Mouse (Mus musculus) G1E (cell line): Measurements from ENCODE around the gene Hsp90b1.

Source experiments
- CTCF ChIP-seq: IDR thresholded peaks from 2 replicates; pipeline ENCODE4 v1.5.1; 2012; ENCODE audit warnings: low read depth, low read length, inconsistent platforms, mixed read lengths
- TAL1 ChIP-seq: conservative IDR thresholded peaks from 2 replicates; pipeline ENCODE4 v1.6.1; 2012; ENCODE audit warnings: low read depth, low read length, inconsistent platforms, mixed read lengths

DNA sequence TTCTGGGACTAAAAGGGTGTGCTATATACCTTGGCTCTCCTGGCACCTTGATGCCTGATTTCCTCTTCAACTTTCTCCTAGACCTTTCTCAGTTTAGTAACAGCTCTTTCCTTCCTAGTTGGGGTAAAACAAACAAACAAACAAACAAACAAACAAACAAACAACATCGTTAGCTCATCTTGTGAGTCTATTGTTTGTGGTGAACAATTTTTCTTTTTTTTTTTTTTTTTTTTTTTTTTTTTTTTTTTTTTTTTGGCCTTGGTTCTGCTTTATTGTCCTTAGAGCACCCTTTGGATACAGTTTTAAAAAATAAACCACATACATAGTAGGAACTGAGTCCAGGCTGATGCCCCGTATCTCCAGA, 26.2 kb upstream of the Hsp90b1 start:
- TF ChIP-seq CTCF, result no peak
- TF ChIP-seq TAL1, result no peak
